In the genomic region with DNA sequence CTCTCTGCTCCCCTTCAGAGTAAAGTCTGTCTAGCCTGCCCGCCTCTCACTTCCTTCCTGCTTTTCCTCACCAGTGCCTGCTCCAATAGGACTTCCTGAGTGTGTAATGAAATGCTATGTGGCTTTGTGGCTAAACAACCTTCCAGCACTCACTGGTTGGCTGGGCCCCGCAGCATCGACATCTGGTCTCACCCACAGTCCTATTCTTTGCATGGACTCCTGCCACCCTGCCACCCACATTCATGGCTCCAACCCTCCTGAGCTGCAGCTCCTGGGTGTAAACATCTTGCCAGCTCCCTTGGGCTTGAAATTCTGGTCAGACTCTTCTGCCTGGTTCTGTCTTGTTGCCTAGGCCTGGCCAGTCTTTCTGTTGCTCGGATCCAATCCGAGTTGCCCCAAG, we compare ENCODE assay signal across 9 mouse cellular contexts. TPM values are rescaled to one million over a fixed set of nuclear protein-coding genes. Genes with fewer than 3 reads are reported as not detected.
A peak's percentile ranks its signal among the peaks of the same experiment; 100 is the strongest.
DNase-seq lines count a peak whose midpoint lies in the region; ATAC-seq lines count a peak whose summit lies in the region.
"Had no signal": no experiment of that assay in that cellular context is flagged by ENCODE, and none has a peak within 500 bp of the region (broad histone marks: within the 10 kb centered on the region; RNA-seq: fewer than 3 reads in every experiment).

No protein-coding gene starts in this region.

- intact Hi-C loops in left cerebral cortex, postnatal 10 days (cut with DNase I): no loop called here

- peak; percentile 91 for ATAC-seq in granulocyte monocyte progenitor cell, adult 5-6 weeks (replicated peaks; ENCODE audit: poor library complexity, severe bottlenecking)
- no peak for ATAC-seq in megakaryocyte-erythroid progenitor cell, adult 5-6 weeks (replicated peaks; ENCODE audit: low FRiP score, low TSS enrichment, poor library complexity, severe bottlenecking)
- ATAC-seq: forebrain, embryonic 14.5 days had no signal

- peak; percentile 93 for DNase-seq in right cerebral cortex, adult 18-20 months
- no peak for DNase-seq in right cerebral cortex, postnatal 4 days
- DNase-seq in left cerebral cortex, postnatal 10 days (ENCODE audit: extremely low spot score in 1 of 2, low spot score in 2 of 2): peak; percentile 66 to 69
- DNase-seq in telencephalon, adult 2 months (ENCODE audit: low read depth, low spot score): peak; percentile 91
- DNase-seq in thymus, postnatal 36 days: no peak
- no peak for DNase-seq in adrenal gland, postnatal 25 days

RNA-seq across cellular contexts. Expression of a gene that starts 15.6 kb away (rescaled TPM):
- total RNA-seq in granulocyte monocyte progenitor cell, adult 5-6 weeks (2014; fragmentation: Nextera tagmentation): 27.3 and 27.5 TPM in 2 replicates
- 18.2 and 22.7 TPM in 2 replicates for total RNA-seq in granulocyte monocyte progenitor cell, adult 5-6 weeks (2017)
- total RNA-seq in left cerebral cortex, postnatal 10 days (2021): 100 to 1,000 TPM; 125 to 129 TPM
- 6.9 and 9.3 TPM in 2 replicates for total RNA-seq in megakaryocyte-erythroid progenitor cell, adult 5-6 weeks (2014; fragmentation: Nextera tagmentation)
- total RNA-seq in megakaryocyte-erythroid progenitor cell, adult 5-6 weeks (2017): 9.1 and 13.3 TPM in 2 replicates
- 32.5 and 34.8 TPM in 2 replicates for total RNA-seq in adrenal gland, postnatal 25 days (2021)

Comparison
In these comparisons a context has a peak if more than half of its experiments do, and no peak if none do; other contexts are left out.
1. DNase-seq: peak in right cerebral cortex, adult 18-20 months (single experiment), left cerebral cortex, postnatal 10 days (2 of 2) and telencephalon, adult 2 months (single experiment); none in right cerebral cortex, postnatal 4 days (single experiment), thymus, postnatal 36 days (0 of 2) and adrenal gland, postnatal 25 days (single experiment).